Mouse (Mus musculus) adrenal gland (tissue): Measurements from ENCODE around the gene Pdzk1ip1.

ENCODE experiments used
- intact Hi-C: fragments of 180-260 bp; cut with DNase I; formaldehyde crosslinking; loops from one replicate; pipeline ENCODE4 v1.15.1; 2025

Pdzk1ip1 gene

DNA sequence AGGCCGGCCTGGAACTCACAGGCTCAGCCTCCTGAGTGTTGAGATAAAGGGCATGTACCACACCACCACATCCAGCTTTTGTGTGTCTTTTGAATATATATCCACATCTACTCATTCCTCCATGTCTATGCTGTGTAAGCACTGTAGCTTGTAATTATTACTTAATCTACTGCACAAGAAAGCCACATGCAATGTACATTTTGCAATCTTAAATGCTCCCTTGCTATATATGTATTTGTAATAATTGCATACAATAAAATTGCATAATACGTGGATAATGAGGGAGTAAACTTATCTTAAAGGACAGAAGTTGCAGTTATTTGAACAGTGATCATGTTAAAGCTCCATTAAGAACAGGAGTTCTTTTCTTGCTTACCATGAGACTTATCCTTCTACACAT is 32.7 kb downstream of the Pdzk1ip1 start:
- intact Hi-C loops: no loop called here

DNA sequence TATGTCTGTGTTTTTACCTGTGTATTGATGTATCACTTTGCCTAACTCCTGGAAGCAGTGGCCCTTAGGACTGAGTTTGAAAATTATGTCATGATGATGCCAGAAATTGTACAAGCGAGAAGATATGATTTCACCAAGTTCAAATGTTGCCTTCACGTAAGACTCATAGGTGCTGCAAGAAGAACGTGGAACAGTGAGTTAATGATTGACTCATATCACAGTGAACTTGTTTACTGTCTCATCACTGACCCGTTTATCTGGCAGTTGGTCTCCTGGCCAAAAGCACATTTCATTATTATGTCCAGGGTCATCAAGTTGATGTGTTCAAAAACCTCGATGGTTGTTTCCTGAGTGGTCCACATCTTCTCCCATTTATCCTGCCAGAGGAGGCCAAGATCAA is 33.1 kb downstream of the Pdzk1ip1 start:
- intact Hi-C loops: no loop called here

DNA sequence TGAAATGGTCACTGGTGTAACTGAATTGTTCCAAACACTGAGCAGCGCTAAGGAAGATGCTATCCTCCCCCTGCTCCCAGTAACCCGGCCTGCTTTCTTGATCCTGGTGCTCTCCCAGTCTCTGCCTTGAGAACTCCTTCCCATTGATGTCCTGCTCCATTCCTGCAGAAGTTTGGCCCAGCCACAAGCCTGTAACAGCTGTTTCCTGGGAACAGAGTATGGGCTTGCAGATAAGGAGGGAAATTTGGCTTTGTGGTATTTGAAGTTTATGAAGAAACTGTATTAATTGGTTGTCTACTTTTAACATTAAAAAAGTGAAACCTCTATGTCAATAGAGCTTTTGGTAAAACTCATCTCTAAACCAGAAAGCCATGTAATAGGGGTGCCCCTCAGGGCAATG is 35.0 kb downstream of the Pdzk1ip1 start:
- intact Hi-C loops: no loop called here

DNA sequence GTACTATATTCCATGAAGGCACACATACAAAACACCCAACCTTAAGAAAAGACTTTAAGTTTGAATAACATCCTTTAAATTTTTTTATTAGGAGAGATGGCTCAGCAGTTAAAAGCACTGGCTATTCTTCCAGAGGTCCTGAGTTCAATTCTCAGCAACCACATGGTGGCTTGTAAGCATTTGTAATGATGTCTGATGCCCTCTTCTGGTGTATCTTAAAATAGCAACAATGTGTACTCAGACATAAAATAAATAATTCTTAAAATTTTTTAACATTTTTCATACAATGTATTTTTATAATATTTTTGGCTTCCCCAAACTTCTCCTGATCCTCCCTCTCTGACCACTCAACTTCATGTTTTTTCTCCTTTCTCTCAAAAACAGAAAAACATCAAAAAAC is 36.2 kb downstream of the Pdzk1ip1 start:
- intact Hi-C loops: no loop called here

DNA sequence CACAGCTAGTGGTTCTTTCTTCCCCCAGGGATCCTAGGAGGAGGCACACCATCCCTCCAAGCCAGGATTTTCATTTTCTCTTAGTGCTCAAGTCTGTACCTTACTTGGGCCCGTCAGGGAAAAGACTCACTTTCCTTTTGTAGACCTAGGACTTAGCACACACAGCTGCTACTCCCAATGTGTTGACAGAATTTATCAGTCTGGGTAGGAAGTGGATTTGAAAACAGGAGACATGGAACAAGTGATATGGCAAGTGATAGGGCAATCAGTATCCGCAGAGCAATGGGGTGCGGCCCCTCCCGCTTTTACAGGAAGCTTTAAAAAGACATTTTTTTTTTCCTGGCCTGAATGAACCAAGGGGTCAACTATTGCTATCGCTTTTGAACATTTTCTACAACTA is 44.6 kb downstream of the Pdzk1ip1 start:
- intact Hi-C loops: no loop called here

DNA sequence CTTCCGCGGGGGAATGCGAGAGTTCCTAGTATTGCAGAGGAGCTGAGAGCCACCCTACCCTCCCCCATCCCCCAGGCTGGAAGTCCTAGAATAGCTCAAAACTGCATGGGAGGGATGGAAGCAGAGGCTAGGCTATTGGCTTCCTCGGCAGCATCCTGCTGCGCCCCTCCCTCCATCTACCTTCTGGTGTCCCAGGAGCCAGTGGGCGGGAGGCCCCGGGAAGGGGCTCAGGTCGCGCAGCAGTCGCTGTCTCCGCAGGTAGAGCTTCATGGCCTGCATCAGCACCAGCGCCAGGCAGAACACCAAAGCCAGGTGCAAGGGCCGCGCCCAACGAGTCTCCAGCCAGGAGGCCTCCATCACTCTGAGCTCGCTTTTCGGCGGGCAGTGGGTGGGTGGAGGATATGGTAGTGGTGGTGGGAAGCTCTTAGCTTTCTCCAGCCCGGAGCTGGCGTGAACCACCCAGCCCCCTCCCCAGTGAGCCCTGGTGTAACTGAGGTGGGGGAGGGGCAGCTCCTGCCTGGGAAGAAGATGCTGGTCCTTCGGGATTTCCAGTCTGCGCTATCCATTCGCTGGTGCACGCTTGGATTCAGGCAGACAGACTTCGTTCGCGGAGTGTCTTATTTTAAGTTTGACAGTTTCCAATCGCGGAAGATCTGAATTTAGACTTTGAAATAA is 45.2 kb downstream of the Pdzk1ip1 start, which contains the start of gene Cyp4x1:
Gene Cyp4x1, minus strand, starts transcription at position 661 of the 675 bp plus-strand sequence.
- intact Hi-C loops: no loop called here

DNA sequence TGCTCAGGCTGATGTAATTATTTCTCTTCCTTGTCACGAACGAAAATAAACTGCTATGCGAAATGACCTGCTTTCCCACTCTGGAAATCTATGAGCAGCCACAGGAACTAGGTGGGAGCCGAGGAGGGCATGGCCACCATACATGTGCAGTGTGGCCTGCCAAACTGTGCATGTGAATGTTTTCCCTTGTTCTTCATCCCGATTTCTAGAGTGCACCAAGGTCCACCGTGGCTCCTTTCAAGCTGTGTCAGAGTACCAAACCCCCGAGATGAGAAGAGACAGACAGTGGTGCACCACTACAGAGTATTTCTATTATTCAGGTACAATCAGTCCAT is 45.8 kb downstream of the Pdzk1ip1 start:
- intact Hi-C loops: no loop called here
